Mouse (Mus musculus): ENCODE data around the gene 1700016D06Rik. TPM values are rescaled to one million over a fixed set of nuclear protein-coding genes. Genes with fewer than 3 reads are reported as not detected.
A peak's percentile ranks its signal among the peaks of the same experiment; 100 is the strongest.

The 1700016D06Rik gene
- polyA plus RNA-seq, 1 experiment: not detected

- Histone ChIP-seq H3K27me3 (replicated peaks; ENCODE audit: control insufficient read depth, insufficient read depth, low read length) (no peaks in the 10 kb centered on the region), H3K27ac (ENCODE audit: insufficient read depth, low read depth, low read length) (no peak overlapping the region), H3K36me3 (ENCODE audit: control insufficient read depth, insufficient read depth, low read length) (no peaks in the 10 kb centered on the region), H3K4me3 (ENCODE audit: insufficient read depth, low read depth, low read length) (no peak overlapping the region), H3K4me1 (ENCODE audit: control insufficient read depth, insufficient read depth, low read length) (no peaks in the 10 kb centered on the region)
- TF ChIP-seq POLR2A (IDR thresholded peaks at IDR 0.05; ENCODE audit: low read depth, low read length) (no peak), CTCF (conservative IDR thresholded peaks at IDR 0.05; ENCODE audit: insufficient read depth, insufficient read length, low read depth, low read length) (no peak)
- WGBS: 45% methylated on average over 3 of the region's 3 CpGs
- DNase-seq: no peak
These were observed 38.9 kb downstream of the 1700016D06Rik start for GRCm38 (mm10) chr8:11661969-11662368.

- no peaks in the 10 kb centered on the region for H3K4me1 ChIP-seq (ENCODE audit: control insufficient read depth, insufficient read depth, low read length)
- TF ChIP-seq POLR2A (IDR thresholded peaks at IDR 0.05; ENCODE audit: low read depth, low read length) (no peak), CTCF (conservative IDR thresholded peaks at IDR 0.05; ENCODE audit: insufficient read depth, insufficient read length, low read depth, low read length) (no peak)
- DNase-seq: no peak
- H3K4me3 ChIP-seq (ENCODE audit: insufficient read depth, low read depth, low read length): no peak overlapping the region
- no peaks in the 10 kb centered on the region for H3K27me3 ChIP-seq (replicated peaks; ENCODE audit: control insufficient read depth, insufficient read depth, low read length)
- WGBS: 95% methylated on average over 5 of the region's 5 CpGs
- no peaks in the 10 kb centered on the region for H3K36me3 ChIP-seq (ENCODE audit: control insufficient read depth, insufficient read depth, low read length)
- no peak overlapping the region for H3K27ac ChIP-seq (ENCODE audit: insufficient read depth, low read depth, low read length)
These were observed 50.8 kb downstream of the 1700016D06Rik start for GRCm38 (mm10) chr8:11650021-11650420.

DNA sequence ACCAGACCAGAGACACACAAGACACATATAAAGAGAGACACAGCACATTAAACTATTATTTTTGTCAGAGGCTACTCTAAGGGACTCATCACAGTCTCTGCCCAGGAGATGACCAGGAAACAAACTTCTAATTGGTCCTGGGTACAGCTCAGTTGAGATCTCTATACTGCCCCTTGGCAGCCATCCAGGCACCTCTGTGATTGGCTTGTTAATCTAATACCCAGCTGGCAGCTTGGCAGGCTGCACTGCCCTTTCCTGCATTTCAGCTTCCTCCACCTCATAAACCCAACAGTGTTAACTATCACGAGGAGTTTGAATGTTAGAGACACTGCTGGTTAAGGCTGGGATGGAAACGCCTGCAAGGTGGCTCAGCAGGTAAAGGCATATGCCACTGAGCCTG lies 57.7 kb downstream of the 1700016D06Rik start:
- DNase-seq: no peak
- Histone ChIP-seq H3K27ac (ENCODE audit: insufficient read depth, low read depth, low read length) (no peak overlapping the region), H3K36me3 (ENCODE audit: control insufficient read depth, insufficient read depth, low read length) (no peaks in the 10 kb centered on the region), H3K4me3 (ENCODE audit: insufficient read depth, low read depth, low read length) (no peak overlapping the region), H3K4me1 (ENCODE audit: control insufficient read depth, insufficient read depth, low read length) (no peaks in the 10 kb centered on the region), H3K27me3 (replicated peaks; ENCODE audit: control insufficient read depth, insufficient read depth, low read length) (no peaks in the 10 kb centered on the region)
- WGBS: 52% methylated on average over 2 of the region's 2 CpGs
- no peak for TF ChIP-seq POLR2A (IDR thresholded peaks at IDR 0.05; ENCODE audit: low read depth, low read length)
- TF ChIP-seq CTCF (conservative IDR thresholded peaks at IDR 0.05; ENCODE audit: insufficient read depth, insufficient read length, low read depth, low read length): no peak

GRCm38 (mm10) chr8:11640606-11641005 lies 60.3 kb downstream of the 1700016D06Rik start:
- Histone ChIP-seq H3K4me3 (ENCODE audit: insufficient read depth, low read depth, low read length) (no peak overlapping the region), H3K27me3 (replicated peaks; ENCODE audit: control insufficient read depth, insufficient read depth, low read length) (no peaks in the 10 kb centered on the region), H3K27ac (ENCODE audit: insufficient read depth, low read depth, low read length) (no peak overlapping the region), H3K36me3 (ENCODE audit: control insufficient read depth, insufficient read depth, low read length) (no peaks in the 10 kb centered on the region), H3K4me1 (ENCODE audit: control insufficient read depth, insufficient read depth, low read length) (no peaks in the 10 kb centered on the region)
- no peak for TF ChIP-seq CTCF (conservative IDR thresholded peaks at IDR 0.05; ENCODE audit: insufficient read depth, insufficient read length, low read depth, low read length)
- DNase-seq: no peak
- 70% methylated on average over 2 of the region's 2 CpGs for WGBS

GRCm38 (mm10) chr8:11637531-11637930 lies 63.3 kb downstream of the 1700016D06Rik start:
- peaks cover 12% of the 10 kb centered on the region for H3K4me1 ChIP-seq (ENCODE audit: control insufficient read depth, insufficient read depth, low read length)
- H3K27me3 ChIP-seq (replicated peaks; ENCODE audit: control insufficient read depth, insufficient read depth, low read length): no peaks in the 10 kb centered on the region
- no peaks in the 10 kb centered on the region for H3K36me3 ChIP-seq (ENCODE audit: control insufficient read depth, insufficient read depth, low read length)
- WGBS: 91% methylated on average over 7 of the region's 7 CpGs
- H3K27ac ChIP-seq (ENCODE audit: insufficient read depth, low read depth, low read length): no peak overlapping the region
- TF ChIP-seq CTCF (conservative IDR thresholded peaks at IDR 0.05; ENCODE audit: insufficient read depth, insufficient read length, low read depth, low read length) (no peak), POLR2A (IDR thresholded peaks at IDR 0.05; ENCODE audit: low read depth, low read length) (no peak)
- H3K4me3 ChIP-seq (ENCODE audit: insufficient read depth, low read depth, low read length): no peak overlapping the region
- no peak for DNase-seq

DNA sequence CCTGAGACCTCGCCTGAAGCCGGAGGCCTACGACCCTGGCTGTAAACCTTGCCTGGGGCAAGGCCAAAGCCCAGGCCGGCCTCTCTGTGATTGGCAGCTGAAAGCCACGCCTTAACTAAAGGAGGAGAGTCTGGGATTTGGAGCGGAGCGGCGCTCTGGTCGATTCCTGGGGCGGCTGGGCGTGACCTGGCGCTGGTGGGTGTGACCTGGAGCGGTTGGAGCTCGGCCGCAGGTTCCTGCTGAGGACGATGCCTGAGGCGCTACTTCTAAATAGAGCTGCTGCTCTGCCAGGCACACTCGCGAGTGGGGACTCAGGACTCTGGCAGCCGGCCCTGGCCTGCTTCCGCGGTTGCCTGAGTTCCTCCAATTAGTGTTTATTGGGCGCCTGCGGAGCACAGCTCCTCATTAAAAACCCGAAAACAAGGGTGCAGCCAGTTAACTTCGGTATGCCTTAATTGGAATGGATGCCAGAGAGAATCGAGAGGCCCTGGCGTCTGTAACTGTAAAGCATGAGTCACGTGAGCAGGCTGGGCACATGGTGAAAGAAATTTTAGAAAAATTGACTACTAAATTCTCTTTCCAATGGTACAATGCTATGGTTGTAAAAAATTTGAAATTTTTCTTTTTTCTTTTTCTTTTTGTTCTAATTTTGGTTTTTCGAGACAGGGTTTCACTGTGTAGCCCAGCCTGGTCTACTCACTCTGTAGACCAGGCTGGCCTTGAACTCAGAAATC lies 64.4 kb downstream of the 1700016D06Rik start:
- no peaks in the 10 kb centered on the region; the same call in 1 of the 2 replicates for H3K36me3 ChIP-seq (ENCODE audit: control insufficient read depth, insufficient read depth, low read length)
- H3K27me3 ChIP-seq (replicated peaks; ENCODE audit: control insufficient read depth, insufficient read depth, low read length): no peaks in the 10 kb centered on the region
- WGBS: 4% methylated on average over 30 of the region's 30 CpGs
- peak overlapping the region; percentile 88; the same call in 1 of the 2 replicates for H3K4me3 ChIP-seq (ENCODE audit: insufficient read depth, low read depth, low read length)
- peaks cover 14% of the 10 kb centered on the region for H3K4me1 ChIP-seq (ENCODE audit: control insufficient read depth, insufficient read depth, low read length)
- TF ChIP-seq POLR2A (IDR thresholded peaks at IDR 0.05; ENCODE audit: low read depth, low read length) (no peak), CTCF (conservative IDR thresholded peaks at IDR 0.05; ENCODE audit: insufficient read depth, insufficient read length, low read depth, low read length) (no peak)
- H3K27ac ChIP-seq (ENCODE audit: insufficient read depth, low read depth, low read length): peak overlapping the region; percentile 91
- peak; percentile 96 for DNase-seq

GRCm38 (mm10) chr8:11635611-11636081 lies 65.2 kb downstream of the 1700016D06Rik start, which contains the start of gene Ankrd10:
Gene Ankrd10, minus strand, starts transcription at chr8:11635757.
- Histone ChIP-seq H3K27ac (ENCODE audit: insufficient read depth, low read depth, low read length) (peak within 1 kb of the TSS; percentile 95), H3K4me3 (ENCODE audit: insufficient read depth, low read depth, low read length) (peak within 1 kb of the TSS; percentile 88), H3K36me3 (ENCODE audit: control insufficient read depth, insufficient read depth, low read length) (no peaks in the 10 kb centered on the region; the same call in none of the 2 replicates), H3K4me1 (ENCODE audit: control insufficient read depth, insufficient read depth, low read length) (peaks cover 16% of the 10 kb centered on the region), H3K27me3 (replicated peaks; ENCODE audit: control insufficient read depth, insufficient read depth, low read length) (no peaks in the 10 kb centered on the region)
- under 1% methylated on average over 40 of the region's 40 CpGs for WGBS
- peak; percentile 93 for TF ChIP-seq POLR2A (IDR thresholded peaks at IDR 0.05; ENCODE audit: low read depth, low read length)
- TF ChIP-seq CTCF (conservative IDR thresholded peaks at IDR 0.05; ENCODE audit: insufficient read depth, insufficient read length, low read depth, low read length): no peak
- DNase-seq: peak; percentile 98
